Mouse (Mus musculus): ENCODE data around the gene 2310030G06Rik. TPM values are rescaled to one million over a fixed set of nuclear protein-coding genes. Genes with fewer than 3 reads are reported as not detected.

2310030G06Rik gene
- polyA plus RNA-seq, 1 experiment from 2014 or later, result 22.4 TPM

- DNase-seq (ENCODE audit: low spot score), result no peak
- H3K36me3 ChIP-seq (ENCODE audit: control insufficient read depth, insufficient read depth, low read length), result no peaks in the 10 kb centered on the region
- no peak for TF ChIP-seq CTCF (IDR thresholded peaks at IDR 0.05; ENCODE audit: low read depth)
- no peak for TF ChIP-seq EP300 (optimal IDR thresholded peaks at IDR 0.05)
- H3K9ac ChIP-seq (ENCODE audit: low read length), result no peak overlapping the region; the same call in 1 of the 2 replicates
- H3K27ac ChIP-seq (replicated peaks), result no peak overlapping the region
- no peaks in the 10 kb centered on the region for H3K4me1 ChIP-seq (replicated peaks; ENCODE audit: control insufficient read depth, insufficient read depth)
- WGBS, result 58% methylated on average over 12 of the region's 12 CpGs
- no peak for ATAC-seq (ENCODE audit: low FRiP score, low TSS enrichment)
- peak overlapping the region; percentile 96 for H3K4me2 ChIP-seq (replicated peaks; ENCODE audit: low read depth)
- no peaks in the 10 kb centered on the region for H3K9me3 ChIP-seq (ENCODE audit: control insufficient read depth, low read length)
- H3K27me3 ChIP-seq (ENCODE audit: control insufficient read depth, insufficient read depth, low read length), result no peaks in the 10 kb centered on the region
- H3K4me3 ChIP-seq (ENCODE audit: low read depth, low read length), result peak overlapping the region; percentile 60
Measured at GRCm38 (mm10) chr9:50696851-50697705, 49.3 kb downstream of the 2310030G06Rik start.

DNA sequence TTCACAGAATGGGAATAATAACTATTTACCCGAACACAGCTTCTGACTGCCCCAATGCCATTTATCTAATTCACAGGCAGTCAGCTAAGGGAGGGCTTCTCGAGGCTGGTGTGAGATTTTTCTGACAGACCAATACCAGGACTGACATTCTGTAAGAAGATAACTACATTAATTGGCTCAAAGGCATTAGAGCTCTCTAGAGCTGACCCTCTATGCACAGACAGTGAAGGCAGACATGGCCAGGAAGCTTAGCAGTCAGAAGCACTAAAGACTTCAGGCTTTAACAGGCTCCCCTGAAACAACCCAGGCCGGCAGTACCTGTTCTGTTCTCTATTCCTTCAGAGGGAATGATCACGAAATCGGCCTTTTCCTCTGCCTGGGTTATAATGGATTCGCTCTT, 51.2 kb downstream of the 2310030G06Rik start:
- Histone ChIP-seq H3K4me3 (ENCODE audit: low read depth, low read length) (no peak overlapping the region), H3K9me3 (ENCODE audit: control insufficient read depth, low read length) (no peaks in the 10 kb centered on the region), H3K9ac (ENCODE audit: low read length) (no peak overlapping the region), H3K4me2 (replicated peaks; ENCODE audit: low read depth) (no peak overlapping the region), H3K4me1 (replicated peaks; ENCODE audit: control insufficient read depth, insufficient read depth) (no peaks in the 10 kb centered on the region), H3K27ac (replicated peaks) (no peak overlapping the region), H3K27me3 (ENCODE audit: control insufficient read depth, insufficient read depth, low read length) (no peaks in the 10 kb centered on the region), H3K36me3 (ENCODE audit: control insufficient read depth, insufficient read depth, low read length) (no peaks in the 10 kb centered on the region)
- no peak for ATAC-seq (ENCODE audit: low FRiP score, low TSS enrichment)
- 80% methylated on average over 6 of the region's 6 CpGs for WGBS
- DNase-seq (ENCODE audit: low spot score), result no peak
- TF ChIP-seq EP300 (optimal IDR thresholded peaks at IDR 0.05) (no peak), CTCF (IDR thresholded peaks at IDR 0.05; ENCODE audit: low read depth) (no peak)

GRCm38 (mm10) chr9:50693631-50694030, 52.7 kb downstream of the 2310030G06Rik start:
- peak overlapping the region; percentile 33 for H3K4me3 ChIP-seq (ENCODE audit: low read depth, low read length)
- DNase-seq (ENCODE audit: low spot score), result peak; percentile 91
- ATAC-seq (ENCODE audit: low FRiP score, low TSS enrichment), result peak; percentile 85
- 24% methylated on average over 10 of the region's 10 CpGs for WGBS
- no peaks in the 10 kb centered on the region for H3K4me1 ChIP-seq (replicated peaks; ENCODE audit: control insufficient read depth, insufficient read depth)
- H3K9me3 ChIP-seq (ENCODE audit: control insufficient read depth, low read length), result no peaks in the 10 kb centered on the region
- H3K27ac ChIP-seq (replicated peaks), result peak overlapping the region; percentile 83
- H3K4me2 ChIP-seq (replicated peaks; ENCODE audit: low read depth), result peak overlapping the region; percentile 39; the same call in 1 of the 2 replicates
- no peak for TF ChIP-seq EP300 (optimal IDR thresholded peaks at IDR 0.05)
- peak; percentile 81 for TF ChIP-seq CTCF (IDR thresholded peaks at IDR 0.05; ENCODE audit: low read depth)
- H3K9ac ChIP-seq (ENCODE audit: low read length), result 0 out of 2 replicates have a peak overlapping the region, but pooled peaks have one; percentile 38
- no peaks in the 10 kb centered on the region; the same call in 1 of the 2 replicates for H3K36me3 ChIP-seq (ENCODE audit: control insufficient read depth, insufficient read depth, low read length)
- H3K27me3 ChIP-seq (ENCODE audit: control insufficient read depth, insufficient read depth, low read length), result no peaks in the 10 kb centered on the region

- Histone ChIP-seq H3K36me3 (ENCODE audit: control insufficient read depth, insufficient read depth, low read length) (no peaks in the 10 kb centered on the region; the same call in 1 of the 2 replicates), H3K9me3 (ENCODE audit: control insufficient read depth, low read length) (no peaks in the 10 kb centered on the region), H3K27ac (replicated peaks) (peak overlapping the region; percentile 83), H3K4me1 (replicated peaks; ENCODE audit: control insufficient read depth, insufficient read depth) (no peaks in the 10 kb centered on the region), H3K27me3 (ENCODE audit: control insufficient read depth, insufficient read depth, low read length) (no peaks in the 10 kb centered on the region), H3K4me2 (replicated peaks; ENCODE audit: low read depth) (peak overlapping the region; percentile 39; the same call in 1 of the 2 replicates), H3K9ac (ENCODE audit: low read length) (peak overlapping the region; percentile 38), H3K4me3 (ENCODE audit: low read depth, low read length) (peak overlapping the region; percentile 33)
- WGBS, result 38% methylated on average over 13 of the region's 13 CpGs
- TF ChIP-seq EP300 (optimal IDR thresholded peaks at IDR 0.05), result no peak
- TF ChIP-seq CTCF (IDR thresholded peaks at IDR 0.05; ENCODE audit: low read depth), result no peak
- ATAC-seq (ENCODE audit: low FRiP score, low TSS enrichment), result peak; percentile 84
- DNase-seq (ENCODE audit: low spot score), result peak; percentile 73
Measured at GRCm38 (mm10) chr9:50692626-50693580, 53.4 kb downstream of the 2310030G06Rik start.

Other genes with a start within 250 kb of the 2310030G06Rik start
- 83.8 and 87.0 TPM in 2 replicates for gene Pts, start 217.8 kb downstream of the 2310030G06Rik start, polyA plus RNA-seq (2015; fragmentation: Nextera tagmentation; extraction: Ambion mirVana)
- 290 and 317 TPM in 2 replicates for gene Il18, start 191.7 kb downstream of the 2310030G06Rik start, polyA plus RNA-seq (2015; fragmentation: Nextera tagmentation; extraction: Ambion mirVana)
- 4.7 and 5.3 TPM in 2 replicates for gene Bco2, start 191.4 kb downstream of the 2310030G06Rik start, polyA plus RNA-seq (2015; fragmentation: Nextera tagmentation; extraction: Ambion mirVana)
- not detected in 2 replicates for gene Tex12, start 185.2 kb downstream of the 2310030G06Rik start, polyA plus RNA-seq (2015; fragmentation: Nextera tagmentation; extraction: Ambion mirVana)
- 425 and 428 TPM in 2 replicates for gene Sdhd, start 142.7 kb downstream of the 2310030G06Rik start, polyA plus RNA-seq (2015; fragmentation: Nextera tagmentation; extraction: Ambion mirVana)
- 252 and 278 TPM in 2 replicates for gene Timm8b, start 142.6 kb downstream of the 2310030G06Rik start, polyA plus RNA-seq (2015; fragmentation: Nextera tagmentation; extraction: Ambion mirVana)
- gene Pih1d2, start 129.2 kb downstream of the 2310030G06Rik start, polyA plus RNA-seq (2015; fragmentation: Nextera tagmentation; extraction: Ambion mirVana), result 2.2 and 3.2 TPM in 2 replicates
- 14.3 and 16.1 TPM in 2 replicates for gene Nkapd1, start 129.1 kb downstream of the 2310030G06Rik start, polyA plus RNA-seq (2015; fragmentation: Nextera tagmentation; extraction: Ambion mirVana)
- 36.7 and 45.2 TPM in 2 replicates for gene Dlat, start 86.8 kb downstream of the 2310030G06Rik start, polyA plus RNA-seq (2015; fragmentation: Nextera tagmentation; extraction: Ambion mirVana)
- gene Dixdc1, start 7.0 kb downstream of the 2310030G06Rik start, polyA plus RNA-seq (2015; fragmentation: Nextera tagmentation; extraction: Ambion mirVana), result 6.6 and 6.9 TPM in 2 replicates
- gene Cryab, start 4.8 kb upstream of the 2310030G06Rik start, polyA plus RNA-seq (2015; fragmentation: Nextera tagmentation; extraction: Ambion mirVana), result 147 and 174 TPM in 2 replicates
- gene Hspb2, start 5.8 kb upstream of the 2310030G06Rik start, polyA plus RNA-seq (2015; fragmentation: Nextera tagmentation; extraction: Ambion mirVana), result 21.6 and 23.4 TPM in 2 replicates
- gene Fdxacb1, start 21.7 kb upstream of the 2310030G06Rik start, polyA plus RNA-seq (2015; fragmentation: Nextera tagmentation; extraction: Ambion mirVana), result 7.2 and 8.3 TPM in 2 replicates
- gene Alg9, start 28.5 kb upstream of the 2310030G06Rik start, polyA plus RNA-seq (2015; fragmentation: Nextera tagmentation; extraction: Ambion mirVana), result 19.7 and 19.8 TPM in 2 replicates
- 36.8 and 41.3 TPM in 2 replicates for gene 1110032A03Rik, start 29.0 kb upstream of the 2310030G06Rik start, polyA plus RNA-seq (2015; fragmentation: Nextera tagmentation; extraction: Ambion mirVana)
- 32.6 and 33.2 TPM in 2 replicates for gene Ppp2r1b, start 98.8 kb upstream of the 2310030G06Rik start, polyA plus RNA-seq (2015; fragmentation: Nextera tagmentation; extraction: Ambion mirVana)

All from stomach, postnatal 0 days (tissue).